Mouse (Mus musculus) megakaryocyte, embryonic 14.5 days (primary cell): Measurements from ENCODE around the gene Rdh5. TPM values are rescaled to one million over a fixed set of nuclear protein-coding genes. Genes with fewer than 3 reads are reported as not detected.

Experiments used
- H3K27me3 ChIP-seq: replicated peaks from 2 replicates; pipeline ENCODE3; 2012; ENCODE audit warnings: inconsistent platforms
- H3K36me3 ChIP-seq: replicated peaks from 2 replicates; pipeline ENCODE3; 2012; ENCODE audit warnings: low read length, inconsistent platforms, mixed read lengths
- H3K4me1 ChIP-seq: 2 replicates; pipeline ENCODE4 v1.6.1; 2012; ENCODE audit warnings: inconsistent platforms
- H3K4me3 ChIP-seq: replicated peaks from 2 replicates; pipeline ENCODE3; 2012; ENCODE audit warnings: moderate library complexity, mild to moderate bottlenecking, inconsistent platforms
- H3K9me3 ChIP-seq: 2 replicates; pipeline ENCODE4 v1.6.1; 2012; ENCODE audit warnings: inconsistent platforms
- FLI1 ChIP-seq: IDR thresholded peaks from 2 replicates; pipeline ENCODE4 v1.6.1; 2012; ENCODE audit warnings: low read length, inconsistent platforms, mixed read lengths
- GATA1 ChIP-seq: IDR thresholded peaks from 3 replicates; pipeline ENCODE4 v1.6.1; 2012; ENCODE audit warnings: mixed read lengths, low read length, inconsistent platforms, borderline replicate concordance
- polyA plus RNA-seq: library from polyadenylated mRNA; stranded (reverse); fragments of >175 nt; gene quantifications from 2 replicates; pipeline ENCODE4 v1.2.3, GENCODE M21; 2012; ENCODE audit warnings: low replicate concordance; ENCODE audit not compliant: insufficient read depth

Gene Rdh5
- polyA plus RNA-seq, 1 experiment, result 15.8 TPM

DNA sequence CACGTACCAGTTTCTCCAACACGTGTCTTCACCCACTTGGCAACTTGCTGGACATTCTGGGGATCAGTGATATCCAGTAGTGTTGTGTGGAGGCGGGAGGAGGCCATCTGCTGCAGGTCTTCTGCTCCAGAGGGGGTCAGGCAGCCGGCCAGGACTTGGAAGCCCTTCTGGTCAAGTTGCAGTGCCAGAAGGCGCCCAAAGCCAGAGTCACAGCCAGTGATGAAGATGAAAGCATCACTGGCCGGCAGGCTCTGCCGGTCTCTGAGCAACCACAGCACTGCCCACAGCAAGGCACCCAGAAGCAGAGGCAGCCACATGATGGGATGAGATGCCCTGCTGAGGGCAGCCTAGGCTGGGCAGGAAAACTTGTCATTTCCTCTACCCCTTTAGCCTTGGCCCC lies 4.4 kb downstream of the Rdh5 start:
- H3K4me3 ChIP-seq, result peak overlapping the region; percentile 8
- peaks cover 83% of the 10 kb centered on the region for H3K36me3 ChIP-seq
- H3K27me3 ChIP-seq, result no peaks in the 10 kb centered on the region
- H3K9me3 ChIP-seq, result no peaks in the 10 kb centered on the region
- TF ChIP-seq GATA1 (no peak), FLI1 (no peak)
- H3K4me1 ChIP-seq, result peaks cover 68% of the 10 kb centered on the region

DNA sequence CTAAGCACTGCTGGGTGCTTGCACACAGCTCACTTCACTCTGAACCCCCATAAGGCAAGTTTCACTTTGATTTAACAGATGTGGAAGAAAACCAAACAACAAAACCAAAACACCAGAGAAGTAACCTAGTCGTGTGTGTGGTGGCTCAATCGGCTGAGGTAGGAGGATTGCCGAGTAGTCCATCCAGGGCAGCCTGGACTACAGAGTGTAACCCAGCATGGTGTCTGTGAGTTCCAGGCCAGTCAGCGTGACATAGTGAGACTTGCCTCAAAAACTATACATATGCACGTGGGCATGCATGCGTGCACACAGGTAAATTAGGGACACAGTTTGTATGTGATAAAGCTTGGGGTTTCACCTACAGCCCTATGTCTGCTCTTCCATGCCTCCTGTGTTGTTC lies 5.3 kb downstream of the Rdh5 start:
- TF ChIP-seq GATA1 (no peak), FLI1 (no peak)
- no peaks in the 10 kb centered on the region for H3K9me3 ChIP-seq
- H3K4me1 ChIP-seq, result peaks cover 72% of the 10 kb centered on the region
- no peak overlapping the region for H3K4me3 ChIP-seq
- peaks cover 91% of the 10 kb centered on the region for H3K36me3 ChIP-seq
- no peaks in the 10 kb centered on the region for H3K27me3 ChIP-seq

DNA sequence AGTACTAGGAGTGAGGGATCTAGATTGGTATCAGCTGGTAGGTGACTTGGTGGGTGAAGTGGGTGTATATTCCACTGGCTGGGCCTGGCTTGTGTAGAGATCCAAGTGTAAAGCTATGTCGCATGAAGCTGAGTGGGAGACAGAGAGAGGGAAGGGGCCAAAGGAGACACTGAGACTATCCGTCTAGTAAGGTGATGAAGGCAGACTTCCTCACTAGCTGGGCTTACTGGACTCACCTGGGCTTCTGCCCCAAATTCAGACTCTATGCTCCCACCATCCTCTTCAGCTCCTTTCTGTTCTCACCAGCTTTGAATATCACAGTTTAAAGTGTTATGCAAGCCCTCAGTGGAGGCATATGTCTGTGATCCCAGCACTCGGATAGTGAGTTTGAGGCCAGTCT lies 6.0 kb downstream of the Rdh5 start:
- TF ChIP-seq GATA1 (no peak), FLI1 (no peak)
- Histone ChIP-seq H3K4me3 (no peak overlapping the region), H3K27me3 (no peaks in the 10 kb centered on the region), H3K36me3 (peaks cover 93% of the 10 kb centered on the region), H3K4me1 (peaks cover 70% of the 10 kb centered on the region), H3K9me3 (no peaks in the 10 kb centered on the region)

GRCm38 (mm10) chr10:128915550-128915949 lies 7.1 kb downstream of the Rdh5 start:
- H3K36me3 ChIP-seq, result peaks cover 91% of the 10 kb centered on the region
- H3K4me3 ChIP-seq, result no peak overlapping the region
- peaks cover 4% of the 10 kb centered on the region for H3K27me3 ChIP-seq
- peaks cover 70% of the 10 kb centered on the region for H3K4me1 ChIP-seq
- no peaks in the 10 kb centered on the region for H3K9me3 ChIP-seq
- no peak for TF ChIP-seq FLI1
- no peak for TF ChIP-seq GATA1

DNA sequence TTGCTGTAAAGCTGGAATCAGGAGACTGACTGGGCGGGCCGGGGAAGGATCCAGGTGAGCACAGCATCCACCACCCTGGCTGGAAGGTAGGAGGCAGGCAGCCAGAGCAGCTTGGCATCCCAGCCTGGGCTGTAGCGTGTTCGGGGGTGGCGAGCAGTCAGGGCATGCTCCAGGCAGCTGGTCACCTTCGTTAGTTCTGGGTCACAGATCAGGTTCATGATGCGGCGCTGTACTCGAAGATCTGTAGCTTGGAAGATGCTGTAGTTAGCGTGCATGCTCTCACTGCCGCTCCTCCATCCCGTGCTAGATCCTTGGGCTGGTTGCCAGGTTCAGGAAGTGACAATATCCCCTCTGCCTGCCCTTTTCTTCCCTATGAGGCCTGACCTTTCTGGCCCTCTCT lies 9.0 kb downstream of the Rdh5 start:
- TF ChIP-seq GATA1, result no peak
- TF ChIP-seq FLI1, result no peak
- Histone ChIP-seq H3K9me3 (no peaks in the 10 kb centered on the region), H3K36me3 (peaks cover 73% of the 10 kb centered on the region), H3K4me1 (peaks cover 70% of the 10 kb centered on the region), H3K4me3 (no peak overlapping the region), H3K27me3 (peaks cover 17% of the 10 kb centered on the region)

GRCm38 (mm10) chr10:128913219-128913618 lies 9.5 kb downstream of the Rdh5 start:
- H3K4me1 ChIP-seq, result peaks cover 67% of the 10 kb centered on the region
- no peak overlapping the region for H3K4me3 ChIP-seq
- peaks cover 19% of the 10 kb centered on the region for H3K27me3 ChIP-seq
- H3K9me3 ChIP-seq, result no peaks in the 10 kb centered on the region
- H3K36me3 ChIP-seq, result peaks cover 68% of the 10 kb centered on the region
- no peak for TF ChIP-seq FLI1

- Histone ChIP-seq H3K4me1 (peaks cover 65% of the 10 kb centered on the region), H3K36me3 (peaks cover 65% of the 10 kb centered on the region), H3K27me3 (peaks cover 22% of the 10 kb centered on the region), H3K4me3 (no peak overlapping the region), H3K9me3 (no peaks in the 10 kb centered on the region)
- TF ChIP-seq FLI1 (no peak), GATA1 (no peak)
Observed at GRCm38 (mm10) chr10:128912791-128913190, 9.9 kb downstream of the Rdh5 start.

DNA sequence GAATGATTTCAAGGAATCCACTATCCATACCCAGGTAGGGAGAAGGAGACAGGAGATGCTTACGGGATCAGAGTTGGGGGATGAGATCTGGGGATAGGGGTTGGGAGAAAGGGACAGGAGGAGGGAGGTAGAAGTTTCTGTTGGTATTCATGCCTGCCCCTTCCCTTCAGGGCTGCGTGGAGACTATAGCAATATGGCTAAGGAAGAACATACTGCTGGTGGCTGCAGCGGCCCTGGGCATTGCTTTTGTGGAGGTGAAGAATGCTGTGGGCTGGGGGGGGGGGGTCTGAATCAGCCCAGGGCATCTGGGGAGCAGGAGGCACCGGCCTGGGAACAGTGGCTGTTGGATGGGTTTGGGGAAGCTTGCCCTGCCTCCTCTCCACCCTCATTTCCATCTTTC lies 10.4 kb downstream of the Rdh5 start:
- Histone ChIP-seq H3K4me1 (peaks cover 60% of the 10 kb centered on the region), H3K27me3 (peaks cover 22% of the 10 kb centered on the region), H3K4me3 (no peak overlapping the region), H3K9me3 (no peaks in the 10 kb centered on the region), H3K36me3 (peaks cover 59% of the 10 kb centered on the region)
- no peak for TF ChIP-seq FLI1
- TF ChIP-seq GATA1, result no peak

DNA sequence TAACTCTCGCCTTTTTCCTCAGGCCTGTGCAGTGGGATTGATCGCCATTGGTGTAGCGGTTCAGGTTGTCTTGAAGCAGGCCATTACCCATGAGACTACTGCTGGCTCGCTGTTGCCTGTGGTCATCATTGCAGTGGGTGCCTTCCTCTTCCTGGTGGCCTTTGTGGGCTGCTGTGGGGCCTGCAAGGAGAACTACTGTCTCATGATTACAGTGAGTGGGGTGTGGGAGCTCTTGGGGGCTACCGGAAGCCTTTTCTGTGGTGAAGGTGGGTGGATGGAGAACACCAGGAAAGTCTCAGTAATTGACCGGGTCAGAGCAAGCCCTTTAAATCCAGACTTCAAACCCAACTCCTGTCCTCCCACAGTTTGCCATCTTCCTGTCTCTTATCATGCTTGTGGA lies 11.3 kb downstream of the Rdh5 start:
- Histone ChIP-seq H3K27me3 (peaks cover 22% of the 10 kb centered on the region), H3K4me1 (peaks cover 61% of the 10 kb centered on the region), H3K9me3 (no peaks in the 10 kb centered on the region), H3K36me3 (peaks cover 51% of the 10 kb centered on the region), H3K4me3 (peak overlapping the region; percentile 86)
- TF ChIP-seq GATA1 (no peak), FLI1 (no peak)

GRCm38 (mm10) chr10:128910066-128910841 lies 12.4 kb downstream of the Rdh5 start:
- Histone ChIP-seq H3K36me3 (peaks cover 42% of the 10 kb centered on the region), H3K4me3 (peak overlapping the region; percentile 94), H3K27me3 (peaks cover 22% of the 10 kb centered on the region)

GRCm38 (mm10) chr10:128909567-128910028 lies 13.1 kb downstream of the Rdh5 start:
- Histone ChIP-seq H3K4me1 (peaks cover 72% of the 10 kb centered on the region), H3K4me3 (peak overlapping the region; percentile 94), H3K36me3 (peaks cover 36% of the 10 kb centered on the region), H3K9me3 (no peaks in the 10 kb centered on the region), H3K27me3 (peaks cover 22% of the 10 kb centered on the region)
- TF ChIP-seq FLI1 (no peak), GATA1 (no peak)

More at GRCm38 (mm10) chr10:128910066-128910841, 12.4 kb downstream of the Rdh5 start:
- H3K9me3 ChIP-seq, result no peaks in the 10 kb centered on the region
- TF ChIP-seq FLI1 (no peak), GATA1 (no peak)
- peaks cover 70% of the 10 kb centered on the region for H3K4me1 ChIP-seq
